Mouse (Mus musculus): ENCODE results near the gene Dmpk. TPM values are rescaled to one million over a fixed set of nuclear protein-coding genes. Genes with fewer than 3 reads are reported as not detected.

Gene Dmpk
- polyA plus RNA-seq, 1 experiment, result 120 TPM

GRCm38 (mm10) chr7:19093537-19094385 lies 10.1 kb downstream of the Dmpk start:
- no peaks in the 10 kb centered on the region for H3K27me3 ChIP-seq (ENCODE audit: control insufficient read depth, insufficient read depth, insufficient read length)
- H3K79me2 ChIP-seq (ENCODE audit: control insufficient read depth, insufficient read depth), result no peaks in the 10 kb centered on the region
- peak overlapping the region; percentile 53 for H3ac ChIP-seq (ENCODE audit: control insufficient read depth, insufficient read length, low read depth)
- TF ChIP-seq MAX (IDR thresholded peaks at IDR 0.05) (no peak), CEBPB (IDR thresholded peaks at IDR 0.05; ENCODE audit: low read depth) (no peak)
- H3K79me3 ChIP-seq (ENCODE audit: low read depth), result no peaks in the 10 kb centered on the region
- peaks cover 28% of the 10 kb centered on the region for H3K36me3 ChIP-seq (ENCODE audit: control insufficient read depth, insufficient read depth)
- H3K4me3 ChIP-seq (ENCODE audit: insufficient read depth, poor library complexity, severe bottlenecking), result peak overlapping the region; percentile 29

- peak within 1 kb of the TSS; percentile 29 for H3K4me3 ChIP-seq (ENCODE audit: insufficient read depth, poor library complexity, severe bottlenecking)
- H3K79me3 ChIP-seq (ENCODE audit: low read depth), result no peaks in the 10 kb centered on the region
- H3K27me3 ChIP-seq (ENCODE audit: control insufficient read depth, insufficient read depth, insufficient read length), result no peaks in the 10 kb centered on the region
- H3ac ChIP-seq (ENCODE audit: control insufficient read depth, insufficient read length, low read depth), result peak within 1 kb of the TSS; percentile 80
- TF ChIP-seq CEBPB (IDR thresholded peaks at IDR 0.05; ENCODE audit: low read depth), result no peak
- no peak for TF ChIP-seq CTCF (IDR thresholded peaks at IDR 0.05; ENCODE audit: control insufficient read depth, insufficient read depth, insufficient read length)
- TF ChIP-seq USF1 (IDR thresholded peaks at IDR 0.05; ENCODE audit: low read depth), result no peak
- TF ChIP-seq MYOG (IDR thresholded peaks at IDR 0.05; ENCODE audit: control insufficient read depth, extremely low read depth, insufficient read length), result no peak
- no peak for TF ChIP-seq MAX (IDR thresholded peaks at IDR 0.05)
- TF ChIP-seq FOSL1 (IDR thresholded peaks at IDR 0.05; ENCODE audit: insufficient read depth, low read length, poor library complexity, severe bottlenecking), result no peak
- no peak for TF ChIP-seq MYOD1 (IDR thresholded peaks at IDR 0.05; ENCODE audit: control insufficient read depth, insufficient read length, low read depth)
- no peaks in the 10 kb centered on the region for H3K79me2 ChIP-seq (ENCODE audit: control insufficient read depth, insufficient read depth)
- H3K36me3 ChIP-seq (ENCODE audit: control insufficient read depth, insufficient read depth), result peaks cover 21% of the 10 kb centered on the region
These were observed 10.8 kb downstream of the Dmpk start, which contains the start of gene Six5 for GRCm38 (mm10) chr7:19094471-19094825. Gene Six5 (plus strand): TSS chr7:19094594.

DNA sequence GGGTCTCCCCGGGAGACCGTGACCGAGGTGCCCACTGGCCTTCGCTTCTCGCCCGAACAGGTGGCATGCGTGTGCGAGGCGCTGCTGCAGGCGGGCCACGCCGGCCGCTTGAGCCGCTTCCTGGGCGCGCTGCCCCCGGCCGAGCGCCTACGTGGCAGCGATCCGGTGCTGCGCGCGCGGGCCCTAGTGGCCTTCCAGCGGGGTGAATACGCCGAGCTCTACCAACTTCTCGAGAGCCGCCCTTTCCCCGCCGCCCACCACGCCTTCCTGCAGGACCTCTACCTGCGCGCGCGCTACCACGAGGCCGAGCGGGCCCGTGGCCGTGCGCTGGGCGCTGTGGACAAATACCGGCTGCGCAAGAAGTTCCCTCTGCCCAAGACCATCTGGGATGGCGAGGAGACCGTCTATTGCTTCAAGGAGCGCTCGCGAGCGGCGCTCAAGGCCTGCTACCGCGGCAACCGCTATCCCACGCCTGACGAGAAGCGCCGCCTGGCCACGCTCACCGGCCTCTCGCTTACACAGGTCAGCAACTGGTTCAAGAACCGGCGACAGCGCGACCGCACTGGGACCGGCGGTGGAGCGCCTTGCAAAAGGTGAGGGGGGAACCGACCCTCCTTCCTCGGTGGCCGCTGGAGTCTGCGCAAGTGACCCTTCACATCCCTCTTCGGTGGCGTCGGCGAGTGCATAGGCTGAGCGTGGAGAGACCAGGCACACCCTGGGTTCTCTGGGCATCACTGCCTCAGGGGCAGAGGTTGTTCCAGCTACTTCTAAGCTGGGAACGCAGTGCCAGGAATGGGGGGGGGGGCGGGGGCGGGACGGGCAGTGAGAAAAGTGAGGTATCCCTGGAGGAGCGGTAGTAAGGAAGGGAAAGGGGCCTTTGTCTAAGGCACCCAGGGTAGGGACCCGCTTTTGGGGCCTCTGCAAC lies 11.4 kb downstream of the Dmpk start:
- TF ChIP-seq CTCF (IDR thresholded peaks at IDR 0.05; ENCODE audit: control insufficient read depth, insufficient read depth, insufficient read length) (no peak), CEBPB (IDR thresholded peaks at IDR 0.05; ENCODE audit: low read depth) (no peak), USF1 (IDR thresholded peaks at IDR 0.05; ENCODE audit: low read depth) (no peak), MYOG (IDR thresholded peaks at IDR 0.05; ENCODE audit: control insufficient read depth, extremely low read depth, insufficient read length) (no peak), FOSL1 (IDR thresholded peaks at IDR 0.05; ENCODE audit: insufficient read depth, low read length, poor library complexity, severe bottlenecking) (no peak), MYOD1 (IDR thresholded peaks at IDR 0.05; ENCODE audit: control insufficient read depth, insufficient read length, low read depth) (no peak)
- no peaks in the 10 kb centered on the region for H3K79me2 ChIP-seq (ENCODE audit: control insufficient read depth, insufficient read depth)
- H3K27me3 ChIP-seq (ENCODE audit: control insufficient read depth, insufficient read depth, insufficient read length), result no peaks in the 10 kb centered on the region
- no peaks in the 10 kb centered on the region for H3K79me3 ChIP-seq (ENCODE audit: low read depth)
- H3K36me3 ChIP-seq (ENCODE audit: control insufficient read depth, insufficient read depth), result peaks cover 15% of the 10 kb centered on the region
- peak overlapping the region; percentile 80 for H3ac ChIP-seq (ENCODE audit: control insufficient read depth, insufficient read length, low read depth)
- peak overlapping the region; percentile 29 for H3K4me3 ChIP-seq (ENCODE audit: insufficient read depth, poor library complexity, severe bottlenecking)

DNA sequence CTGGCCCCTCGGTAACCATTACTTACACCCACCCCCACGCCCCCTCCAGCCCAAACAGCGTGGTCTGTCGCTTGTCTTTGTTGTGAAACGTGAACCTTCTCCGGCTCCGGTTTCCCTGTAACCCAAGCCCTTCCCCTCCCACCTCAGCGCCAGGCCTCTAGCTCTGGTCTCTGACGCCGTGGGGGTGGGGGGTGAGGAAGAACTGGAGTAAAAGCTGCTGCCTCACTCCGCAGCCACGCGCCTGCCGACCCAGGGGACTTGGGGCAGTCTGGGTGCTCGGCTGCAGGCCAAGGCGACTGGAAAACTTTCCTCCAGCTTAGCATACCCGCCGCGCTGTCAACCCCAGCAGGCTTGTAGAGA lies 12.1 kb downstream of the Dmpk start:
- no peak for TF ChIP-seq CEBPB (IDR thresholded peaks at IDR 0.05; ENCODE audit: low read depth)
- TF ChIP-seq MAX (IDR thresholded peaks at IDR 0.05), result peak; percentile 73
- Histone ChIP-seq H3K36me3 (ENCODE audit: control insufficient read depth, insufficient read depth) (peaks cover 9% of the 10 kb centered on the region), H3K79me2 (ENCODE audit: control insufficient read depth, insufficient read depth) (no peaks in the 10 kb centered on the region), H3K4me3 (ENCODE audit: insufficient read depth, poor library complexity, severe bottlenecking) (peak overlapping the region; percentile 29), H3ac (ENCODE audit: control insufficient read depth, insufficient read length, low read depth) (no peak overlapping the region), H3K79me3 (ENCODE audit: low read depth) (no peaks in the 10 kb centered on the region), H3K27me3 (ENCODE audit: control insufficient read depth, insufficient read depth, insufficient read length) (no peaks in the 10 kb centered on the region)

DNA sequence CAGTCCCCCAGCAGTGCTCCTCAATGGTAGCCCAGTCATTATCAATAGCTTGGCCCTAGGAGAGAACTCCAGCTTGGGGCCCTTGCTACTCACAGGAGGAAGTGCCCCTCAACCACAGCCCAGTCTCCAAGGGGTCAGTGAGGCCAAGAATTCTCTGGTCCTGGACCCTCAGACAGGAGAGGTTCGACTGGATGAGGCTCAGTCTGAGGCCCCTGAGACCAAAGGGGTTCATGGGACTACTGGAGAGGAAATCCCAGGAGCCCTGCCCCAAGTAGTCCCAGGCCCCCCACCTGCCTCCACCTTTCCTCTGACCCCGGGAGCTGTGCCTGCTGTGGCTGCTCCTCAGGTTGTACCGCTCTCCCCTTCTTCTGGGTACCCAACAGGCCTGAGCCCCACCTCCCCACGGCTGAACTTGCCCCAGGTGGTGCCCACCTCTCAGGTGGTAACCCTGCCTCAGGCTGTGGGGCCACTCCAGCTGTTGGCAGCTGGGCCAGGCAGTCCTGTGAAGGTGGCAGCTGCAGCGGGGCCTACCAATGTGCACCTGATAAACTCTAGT lies 12.8 kb downstream of the Dmpk start:
- Histone ChIP-seq H3K79me3 (ENCODE audit: low read depth) (no peaks in the 10 kb centered on the region), H3ac (ENCODE audit: control insufficient read depth, insufficient read length, low read depth) (no peak overlapping the region), H3K27me3 (ENCODE audit: control insufficient read depth, insufficient read depth, insufficient read length) (no peaks in the 10 kb centered on the region), H3K4me3 (ENCODE audit: insufficient read depth, poor library complexity, severe bottlenecking) (no peak overlapping the region), H3K36me3 (ENCODE audit: control insufficient read depth, insufficient read depth) (peaks cover 5% of the 10 kb centered on the region), H3K79me2 (ENCODE audit: control insufficient read depth, insufficient read depth) (no peaks in the 10 kb centered on the region)
- no peak for TF ChIP-seq FOSL1 (IDR thresholded peaks at IDR 0.05; ENCODE audit: insufficient read depth, low read length, poor library complexity, severe bottlenecking)
- TF ChIP-seq MYOG (IDR thresholded peaks at IDR 0.05; ENCODE audit: control insufficient read depth, extremely low read depth, insufficient read length), result no peak
- no peak for TF ChIP-seq USF1 (IDR thresholded peaks at IDR 0.05; ENCODE audit: low read depth)
- TF ChIP-seq CTCF (IDR thresholded peaks at IDR 0.05; ENCODE audit: control insufficient read depth, insufficient read depth, insufficient read length), result no peak
- no peak for TF ChIP-seq CEBPB (IDR thresholded peaks at IDR 0.05; ENCODE audit: low read depth)
- no peak for TF ChIP-seq MYOD1 (IDR thresholded peaks at IDR 0.05; ENCODE audit: control insufficient read depth, insufficient read length, low read depth)
- TF ChIP-seq MAX (IDR thresholded peaks at IDR 0.05), result no peak

Measured in C2C12 (cell line).